Mouse (Mus musculus) activated CD4-positive, CD25-positive, alpha-beta regulatory T cell, adult 9 weeks (primary cell): ENCODE data around the gene Pram1. TPM values are rescaled to one million over a fixed set of nuclear protein-coding genes. Genes with fewer than 3 reads are reported as not detected.

Experiments used
- polyA plus RNA-seq: library from polyadenylated mRNA; unstranded; fragments of 100-300 nt; shearing (Covaris generic); gene quantifications from one replicate; pipeline ENCODE4 v1.2.1, GENCODE M21; 2017

Gene Pram1
- 2.0 TPM for polyA plus RNA-seq

DNA sequence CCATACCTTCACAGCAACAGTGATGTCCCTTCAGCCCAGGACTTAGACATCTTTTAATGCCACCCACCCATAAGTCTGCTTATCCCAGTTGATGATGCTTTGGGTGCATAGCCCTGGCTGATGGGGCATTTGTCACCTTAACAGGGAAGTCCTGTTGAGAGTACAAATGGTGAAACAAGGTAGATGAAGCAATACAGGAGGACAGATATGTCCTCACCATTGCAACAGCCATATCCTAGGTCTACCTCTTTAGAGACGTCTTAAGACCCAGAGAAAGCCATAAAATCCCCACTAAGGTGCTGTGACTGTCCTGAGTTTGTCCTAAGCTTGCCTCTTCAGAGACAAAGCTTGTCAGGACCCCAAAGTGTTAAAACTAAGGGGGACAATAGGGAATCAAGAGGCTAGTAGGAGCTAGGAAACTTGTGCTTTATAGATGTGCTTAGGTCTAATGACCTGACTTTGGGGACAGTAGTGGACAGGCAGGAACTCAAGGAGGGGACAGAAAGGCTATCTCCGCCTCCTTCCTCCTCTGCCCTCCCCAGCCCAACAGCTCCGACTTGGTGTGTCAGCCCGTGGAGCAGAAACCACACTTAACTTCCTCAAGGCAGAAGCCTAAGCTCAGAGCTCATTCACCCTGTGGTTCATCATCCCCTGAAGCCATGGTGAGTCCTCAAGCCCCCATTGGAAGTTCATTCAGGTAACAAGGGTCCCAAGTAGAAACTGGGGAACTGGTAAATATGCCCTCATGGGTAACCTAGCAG, at the start of gene Pram1:
Pram1 (plus strand) TSS at position 541 of the 761 bp plus-strand sequence.

DNA sequence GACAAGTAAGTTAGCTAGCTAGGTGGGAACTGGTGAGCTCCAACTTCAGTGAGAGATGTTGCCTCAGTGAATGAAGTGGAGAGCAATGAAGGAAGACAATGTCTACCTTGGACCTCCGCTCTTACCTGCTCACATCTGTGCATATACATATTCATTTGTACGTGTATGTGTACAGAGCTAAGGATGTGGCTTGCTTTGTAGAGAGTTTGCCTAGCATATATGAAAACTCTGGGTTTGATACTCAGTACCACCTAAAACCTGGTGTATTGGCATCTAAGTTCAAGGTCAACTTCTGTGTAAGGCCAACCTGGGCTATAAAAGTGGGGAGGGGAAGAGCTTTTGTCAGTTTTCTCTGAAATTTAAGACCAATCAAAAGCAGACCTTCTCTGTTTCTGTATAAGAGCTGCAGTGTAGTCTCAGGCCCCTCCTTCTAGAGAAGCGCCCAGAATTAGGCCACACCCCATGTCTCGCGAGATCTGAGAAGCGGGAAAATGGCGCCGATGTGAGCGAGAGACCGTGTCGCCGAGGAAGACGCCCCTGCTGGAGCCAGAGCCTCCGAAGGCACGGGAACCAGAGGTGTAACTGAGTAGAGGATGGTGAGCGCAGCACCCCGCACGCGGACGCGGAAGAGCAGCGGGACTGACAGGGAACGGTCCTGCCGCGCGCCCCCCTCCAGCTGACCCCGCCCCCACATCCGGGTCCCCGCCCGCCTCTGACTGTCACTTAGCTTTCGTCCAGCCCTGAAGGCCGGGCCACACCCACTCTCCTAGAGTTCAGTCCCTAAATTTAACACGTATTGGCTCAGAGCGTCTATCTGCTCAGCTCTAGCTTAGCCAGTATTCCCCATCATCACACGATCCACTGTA, 9.0 kb upstream of the Pram1 start, which contains the start of gene Zfp414:
Zfp414 (plus strand) TSS at position 470 of the 866 bp plus-strand sequence.

DNA sequence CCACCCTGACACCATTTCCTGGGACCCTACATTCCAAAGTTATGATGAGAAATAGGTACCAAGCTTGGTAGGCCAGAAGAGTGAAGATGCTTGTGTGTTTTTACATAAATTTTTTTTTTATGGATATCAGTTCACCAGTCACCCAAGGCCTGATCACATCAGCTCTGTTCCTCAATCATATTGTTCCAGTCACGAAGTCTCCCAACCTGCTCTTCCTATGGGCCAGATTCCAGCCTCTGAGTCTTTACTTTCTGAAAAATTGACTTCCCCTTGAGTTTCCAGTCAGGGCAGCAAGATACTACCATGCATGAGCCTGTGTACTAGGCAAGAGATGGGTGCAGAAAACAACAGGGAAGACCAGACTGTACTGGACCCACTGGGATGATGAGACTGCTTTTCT, 48.9 kb downstream of the Pram1 start, which contains the start of gene Hnrnpm:
Hnrnpm (minus strand) TSS at position 101 of the 400 bp plus-strand sequence.

Other genes starting within 250 kb of the Pram1 start
- 7.7 TPM for gene Zfp101, start 243.4 kb upstream of the Pram1 start, polyA plus RNA-seq
- gene Actl9, start 205.2 kb upstream of the Pram1 start, polyA plus RNA-seq, result not detected
- 138 TPM for gene Adamts10, start 113.9 kb upstream of the Pram1 start, polyA plus RNA-seq
- 96.0 TPM for gene Myo1f, start 82.3 kb upstream of the Pram1 start, polyA plus RNA-seq
- gene Zfp414, start 9.0 kb upstream of the Pram1 start, polyA plus RNA-seq, result 58.2 TPM
- gene Hnrnpm, start 48.8 kb downstream of the Pram1 start, polyA plus RNA-seq, result 416 TPM
- gene March2, start 80.6 kb downstream of the Pram1 start, polyA plus RNA-seq, result 50.9 TPM
- gene Rab11b, start 122.5 kb downstream of the Pram1 start, polyA plus RNA-seq, result 298 TPM
- gene Angptl4, start 143.8 kb downstream of the Pram1 start, polyA plus RNA-seq, result 4.4 TPM
- 3.4 TPM for gene Kank3, start 172.5 kb downstream of the Pram1 start, polyA plus RNA-seq
- gene Rps28, start 186.5 kb downstream of the Pram1 start, polyA plus RNA-seq, result 1,074 TPM
- gene Ndufa7, start 186.5 kb downstream of the Pram1 start, polyA plus RNA-seq, result 386 TPM
- 32.2 TPM for gene Cd320, start 205.0 kb downstream of the Pram1 start, polyA plus RNA-seq
- gene Gm7029, start 235.8 kb downstream of the Pram1 start, polyA plus RNA-seq, result not detected